Mouse (Mus musculus) A20 (cell line): ENCODE measurements around the gene Map1b.

Source experiments
- DNase-seq: peaks from one replicate; pipeline ENCODE4 v3.0.0-alpha.2; 2011; ENCODE audit warnings: low read depth, low spot score

The Map1b gene

GRCm38 (mm10) chr13:99528456-99528855, 12.1 kb upstream of the Map1b start:
- no peak for DNase-seq

GRCm38 (mm10) chr13:99527936-99528335, 11.6 kb upstream of the Map1b start:
- DNase-seq, result no peak

DNA sequence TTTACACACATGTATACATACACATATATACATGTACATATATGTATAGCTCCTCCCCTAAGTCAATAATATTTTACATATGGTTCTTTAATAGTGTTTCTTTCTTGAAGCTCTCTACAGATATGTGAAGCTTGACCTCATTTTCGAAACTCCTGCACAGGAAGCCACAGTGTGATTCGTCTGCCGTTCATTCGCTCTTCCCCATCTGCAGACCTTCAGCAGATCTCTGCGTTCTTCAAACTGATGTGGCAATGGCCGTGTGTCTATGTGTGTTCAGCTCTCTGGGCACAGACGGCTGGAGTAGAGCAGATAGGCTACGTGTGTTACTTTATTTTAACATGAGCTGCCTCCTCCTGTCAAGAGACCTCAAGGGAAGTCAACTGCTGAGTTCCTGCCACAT, 9.2 kb upstream of the Map1b start:
- DNase-seq, result no peak

DNA sequence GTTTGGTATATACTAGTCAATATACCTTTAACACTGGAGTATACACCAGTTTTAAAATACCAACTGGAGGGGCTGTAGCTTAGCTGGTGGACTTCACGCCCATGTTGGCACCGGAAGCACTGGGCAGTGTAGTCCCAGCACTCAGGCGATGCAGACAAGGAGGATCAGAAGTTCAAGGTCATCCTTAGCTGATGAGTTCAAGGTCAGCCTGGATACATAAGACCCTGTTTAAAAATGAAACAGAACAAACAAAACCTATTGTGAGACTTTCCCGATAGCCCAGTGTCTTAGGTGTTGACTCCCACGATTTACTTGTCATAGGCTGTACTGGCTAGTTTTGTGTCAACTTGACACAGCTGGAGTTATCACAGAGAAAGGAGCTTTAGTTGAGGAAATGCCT, 1.5 kb upstream of the Map1b start:
- DNase-seq, result no peak

- DNase-seq, result no peak
These were observed 448 bp downstream of the Map1b start for GRCm38 (mm10) chr13:99515736-99516447.

GRCm38 (mm10) chr13:99514917-99515591, 1.3 kb downstream of the Map1b start:
- no peak for DNase-seq

- DNase-seq, result no peak
These were observed 2.4 kb downstream of the Map1b start for GRCm38 (mm10) chr13:99513990-99514389.

GRCm38 (mm10) chr13:99513138-99513537, 3.2 kb downstream of the Map1b start:
- DNase-seq, result peak; percentile 52

DNA sequence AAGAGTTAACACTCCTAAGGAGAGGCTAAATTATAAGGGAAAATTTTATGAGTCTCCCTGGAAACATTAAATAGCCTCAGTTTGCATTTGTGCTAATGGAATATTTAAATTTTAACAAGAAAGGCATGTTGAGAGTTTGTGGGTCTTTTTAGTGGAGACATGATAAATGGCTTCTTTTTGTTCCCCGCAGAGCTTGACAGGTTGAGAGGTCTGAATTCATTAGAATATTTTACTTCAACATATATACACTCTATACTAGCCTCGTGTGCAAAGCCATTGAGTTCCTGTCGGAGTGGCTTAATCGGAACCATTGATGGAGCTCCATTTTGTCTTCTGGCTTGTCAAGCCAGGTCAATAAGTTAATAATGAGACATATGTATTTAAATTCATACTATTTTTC, 6.4 kb downstream of the Map1b start:
- no peak for DNase-seq

DNA sequence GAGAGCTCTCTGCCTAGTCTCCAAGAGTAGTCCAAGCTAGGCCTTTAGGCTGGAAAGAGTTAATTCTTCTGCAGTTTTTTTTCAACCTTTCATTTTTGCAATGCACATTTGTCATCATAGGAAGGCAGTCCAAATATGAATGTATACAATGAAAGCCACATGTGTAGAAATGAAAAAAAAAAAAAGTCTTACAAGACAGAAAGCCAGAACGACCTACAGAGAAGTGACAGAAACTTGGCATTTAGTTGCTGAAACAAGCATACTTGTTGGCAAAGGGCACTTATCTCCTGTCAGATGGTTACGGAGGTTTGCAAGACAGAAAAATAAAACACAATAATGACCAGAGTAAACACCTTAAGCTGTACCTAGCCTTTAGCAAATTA, 9.8 kb downstream of the Map1b start:
- no peak for DNase-seq

DNA sequence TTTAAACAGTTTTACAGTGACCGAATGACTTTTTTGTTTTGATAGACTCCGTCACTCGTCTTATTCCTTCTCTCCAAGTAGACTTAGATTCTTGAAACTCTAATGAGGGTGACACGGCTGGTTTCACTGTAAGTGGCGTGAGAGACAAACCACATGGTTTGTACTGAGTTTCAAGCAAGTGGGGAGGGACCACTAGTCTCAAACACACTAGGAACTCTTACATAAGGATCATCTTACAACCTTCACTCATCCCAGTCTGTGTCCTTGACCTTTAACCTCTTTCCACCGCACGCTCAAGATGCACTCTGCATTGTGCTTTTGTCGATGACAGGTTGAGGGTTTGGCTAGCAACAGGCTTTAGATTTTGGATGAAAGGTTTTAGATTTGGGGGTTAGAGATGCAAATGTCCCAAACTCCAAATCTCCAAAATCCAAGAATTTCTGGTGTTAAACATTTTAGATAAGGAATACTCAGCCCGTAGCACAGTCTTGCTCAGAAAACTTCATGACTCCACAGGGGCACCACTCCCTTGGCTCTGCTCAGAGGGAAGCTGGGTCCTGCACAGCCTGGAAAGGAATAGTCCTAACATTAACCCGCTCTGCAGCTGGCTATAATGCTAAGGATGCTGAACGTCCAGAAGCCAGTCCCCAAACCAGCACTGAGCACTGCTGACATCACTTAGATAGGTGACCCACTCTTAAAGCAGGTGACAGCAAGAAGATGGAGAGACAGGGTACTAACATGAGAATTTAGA, 10.3 kb downstream of the Map1b start:
- no peak for DNase-seq

DNA sequence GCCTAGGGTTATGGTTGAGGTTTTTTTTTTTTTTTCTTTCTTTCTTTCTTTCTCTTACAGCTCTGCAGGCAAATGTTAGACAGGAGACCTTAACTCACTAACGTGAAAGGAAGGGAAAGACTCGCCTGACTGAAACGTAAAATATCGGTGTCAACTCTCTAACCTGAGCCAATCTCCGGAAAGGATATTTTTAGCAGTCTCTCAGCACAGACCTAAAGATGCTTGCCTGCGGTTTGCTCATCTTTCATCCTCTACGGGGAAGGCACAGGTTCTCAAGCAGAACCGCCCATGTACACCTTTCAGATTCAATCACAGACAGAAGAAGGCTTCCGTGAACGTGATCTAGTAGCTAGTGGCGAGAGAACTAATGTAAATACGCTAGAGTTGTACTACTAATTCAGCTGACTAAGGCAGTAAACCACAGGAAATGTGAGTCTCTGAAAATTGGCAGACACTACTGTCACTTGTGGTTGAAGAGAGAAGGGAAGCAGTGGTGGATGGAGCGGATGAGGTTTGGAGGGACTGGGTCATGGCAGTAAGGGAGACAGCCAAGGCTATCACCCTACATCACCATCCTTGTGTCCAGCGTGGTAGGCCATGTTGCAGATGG, 12.9 kb downstream of the Map1b start:
- peak; percentile 59 for DNase-seq

GRCm38 (mm10) chr13:99502911-99503310, 13.4 kb downstream of the Map1b start:
- DNase-seq, result peak; percentile 54

GRCm38 (mm10) chr13:99502126-99502744, 14.1 kb downstream of the Map1b start:
- peak; percentile 73 for DNase-seq

GRCm38 (mm10) chr13:99501393-99501792, 14.9 kb downstream of the Map1b start:
- DNase-seq, result no peak

GRCm38 (mm10) chr13:99500609-99501008, 15.7 kb downstream of the Map1b start:
- DNase-seq, result peak; percentile 32

DNA sequence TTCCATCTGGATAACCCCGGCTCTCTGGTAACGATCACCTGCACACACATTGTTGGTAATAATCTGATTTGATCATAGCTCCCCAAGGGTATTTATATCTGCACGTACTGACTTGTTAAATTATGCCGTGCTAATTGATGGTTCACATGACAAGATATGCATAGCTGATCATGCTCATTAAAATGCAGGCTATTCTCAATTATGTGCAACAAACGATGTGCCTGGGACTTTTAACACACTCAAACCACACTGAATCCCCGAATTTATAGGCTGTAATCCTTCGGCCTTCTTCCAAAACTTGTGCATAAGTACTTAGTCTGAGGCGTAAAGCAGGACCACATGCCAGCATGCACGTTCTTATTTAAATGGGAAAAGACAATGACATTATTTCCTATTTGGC, 16.6 kb downstream of the Map1b start:
- no peak for DNase-seq

GRCm38 (mm10) chr13:99496106-99496505, 20.2 kb downstream of the Map1b start:
- DNase-seq, result peak; percentile 27

DNA sequence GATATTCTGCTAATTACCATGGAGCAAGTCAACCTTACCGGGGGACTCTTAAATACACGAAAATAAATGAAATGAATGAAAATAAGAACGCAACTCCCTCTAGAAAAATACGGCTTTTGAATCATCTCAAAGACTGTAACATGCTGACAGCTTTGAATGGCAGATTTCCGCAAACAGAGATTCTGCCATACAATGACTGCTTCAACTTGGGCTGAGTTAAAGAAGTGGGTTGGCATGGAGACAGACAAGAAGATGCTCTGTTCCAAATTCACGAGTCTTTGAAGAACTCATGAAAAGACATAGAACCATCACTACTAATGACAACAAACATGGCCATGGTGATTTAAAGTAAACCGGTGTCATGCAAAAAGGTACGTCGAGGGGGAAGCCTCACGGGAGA, 21.9 kb downstream of the Map1b start:
- DNase-seq, result no peak

- DNase-seq, result no peak
These were observed 22.9 kb downstream of the Map1b start for GRCm38 (mm10) chr13:99493304-99493904.

DNA sequence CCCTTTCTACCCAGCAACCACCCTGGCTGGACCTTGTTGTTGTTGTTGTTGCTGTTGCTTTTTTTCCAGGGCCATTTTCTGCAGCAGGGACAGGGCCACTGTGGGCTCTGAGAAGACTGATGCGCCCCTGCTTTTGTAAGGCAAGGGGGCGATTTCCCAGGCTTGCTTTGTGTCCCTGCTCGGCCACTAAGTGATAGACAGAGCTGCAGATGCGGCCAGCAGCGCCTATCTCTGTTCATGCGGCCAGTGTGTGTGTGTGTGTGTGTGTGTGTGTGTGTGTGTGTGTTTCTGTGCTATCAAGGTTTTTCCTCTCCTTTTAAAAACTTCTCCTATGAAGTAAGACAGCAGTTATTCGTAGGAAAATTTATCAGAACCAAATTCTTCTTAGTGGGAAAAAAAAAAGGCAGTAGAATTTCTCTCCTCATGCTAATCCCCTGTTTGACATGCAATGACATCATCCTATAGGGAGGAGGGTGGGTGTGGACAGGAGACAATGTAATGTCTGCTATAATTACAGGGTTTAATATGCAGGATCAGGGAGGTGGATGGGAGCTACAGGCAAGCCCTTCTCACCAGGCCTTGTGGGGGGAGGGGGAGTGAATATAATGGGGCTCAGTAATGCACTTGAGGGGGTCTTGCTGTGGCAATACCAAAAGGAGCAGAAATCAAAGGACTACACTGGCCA, 23.6 kb downstream of the Map1b start:
- DNase-seq, result no peak
